Mouse (Mus musculus): ENCODE results near the gene Ttc33. TPM values are rescaled to one million over a fixed set of nuclear protein-coding genes. Genes with fewer than 3 reads are reported as not detected.

Gene Ttc33
- total and polyA plus RNA-seq, 3 experiments: 21.0 to 26.2 TPM; not detected in 1

DNA sequence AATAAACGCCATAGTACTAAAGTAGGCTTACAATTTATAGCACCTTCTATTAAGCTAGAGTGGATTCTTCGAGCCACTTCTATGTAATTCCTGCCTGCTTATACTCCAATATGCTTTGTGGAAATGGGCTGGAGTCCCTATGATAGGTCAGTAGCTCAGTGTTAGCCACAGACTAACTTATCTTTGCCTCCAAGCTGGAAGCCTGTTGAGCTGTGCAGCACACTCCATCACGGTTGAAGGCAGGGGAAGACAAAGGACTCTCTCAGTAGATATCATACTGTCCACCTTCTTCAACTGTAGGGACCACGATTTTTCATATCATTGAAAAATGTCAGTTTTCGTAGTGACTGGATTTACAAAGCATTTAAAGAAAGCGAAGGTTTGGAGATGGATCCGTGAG lies 45.5 kb upstream of the Ttc33 start:
- Histone ChIP-seq H3K9ac (ENCODE audit: control insufficient read depth, low read depth, low read length, poor library complexity, severe bottlenecking) (peak overlapping the region; percentile 51), H3K36me3 (ENCODE audit: control insufficient read depth in 1 of 2, insufficient read depth in 2 of 2, low read length in 2 of 2) (peaks cover 0 to 33% of the 10 kb centered on the region in 2 experiments; a peak in 2 of 4 replicates), H3K4me3 (ENCODE audit: control insufficient read depth in 1 of 2, insufficient read depth in 1 of 2, low read depth in 2 of 2, low read length in 2 of 2) (peak overlapping the region; percentile 7 to 40; a peak in 3 of 4 replicates), H3K27ac (ENCODE audit: control insufficient read depth, low read depth, low read length) (peak overlapping the region; percentile 95), H3K9me3 (replicated peaks; ENCODE audit: insufficient read depth, low read length) (no peaks in the 10 kb centered on the region), H3K27me3 (ENCODE audit: control insufficient read depth in 1 of 2, insufficient read depth in 2 of 2, low read length in 2 of 2) (no peaks in the 10 kb centered on the region), H3K79me2 (ENCODE audit: control insufficient read depth, insufficient read depth, low read length, poor library complexity) (peaks cover 10% of the 10 kb centered on the region), H3K4me1 (ENCODE audit: control insufficient read depth in 1 of 2, insufficient read depth in 2 of 2, low read length in 2 of 2) (peaks cover 23 to 26% of the 10 kb centered on the region in 2 experiments)
- peak; percentile 85 for DNase-seq (ENCODE audit: low read depth, low spot score)
- TF ChIP-seq ZNF384 (IDR thresholded peaks at IDR 0.05; ENCODE audit: low read depth, low read length) (0 out of 2 replicates have a peak, but pooled peaks have one; percentile 3), SMC3 (IDR thresholded peaks at IDR 0.05; ENCODE audit: low read depth, low read length) (no peak), JUND (IDR thresholded peaks at IDR 0.05; ENCODE audit: low read depth, low read length) (peak; percentile 50; the same call in 1 of the 2 replicates), TBP (IDR thresholded peaks at IDR 0.05; ENCODE audit: low read depth, low read length) (peak; percentile 46; the same call in 1 of the 2 replicates), RCOR1 (IDR thresholded peaks at IDR 0.05; ENCODE audit: low read depth, low read length) (peak; percentile 66), TCF12 (IDR thresholded peaks at IDR 0.05; ENCODE audit: low read depth, low read length) (peak; percentile 82), UBTF (IDR thresholded peaks at IDR 0.05; ENCODE audit: borderline replicate concordance, insufficient read depth, low read depth, low read length) (no peak), CTCF (IDR thresholded peaks at IDR 0.05 in 2 of 3, conservative IDR thresholded peaks at IDR 0.05 in 1 of 3; ENCODE audit: control insufficient read depth in 1 of 3, insufficient read depth in 1 of 3, low read depth in 2 of 3, low read length in 3 of 3, poor library complexity in 1 of 3, severe bottlenecking in 1 of 3) (no peak), ELF1 (IDR thresholded peaks at IDR 0.05; ENCODE audit: low read depth, low read length) (no peak), GATA1 (IDR thresholded peaks at IDR 0.05; ENCODE audit: low read depth, low read length) (peak; percentile 74; the same call in 1 of the 2 replicates), TAL1 (IDR thresholded peaks at IDR 0.05; ENCODE audit: low read length) (peak; percentile 87), ZKSCAN1 (IDR thresholded peaks at IDR 0.05; ENCODE audit: low read depth, low read length) (no peak), MAX (IDR thresholded peaks at IDR 0.05; ENCODE audit: low read length) (peak; percentile 32; the same call in 1 of the 2 replicates), RAD21 (IDR thresholded peaks at IDR 0.05; ENCODE audit: low read depth, low read length) (no peak), MYC (IDR thresholded peaks at IDR 0.05; ENCODE audit: low read depth, low read length) (no peak), MAZ (IDR thresholded peaks at IDR 0.05; ENCODE audit: low read depth, low read length) (0 out of 2 replicates have a peak, but pooled peaks have one; percentile 5), EP300 (IDR thresholded peaks at IDR 0.05; ENCODE audit: low read depth in 1 of 2, low read length in 2 of 2) (peak in 1 of 2 experiments; percentile 78; a peak in 3 of 4 replicates), GABPA (IDR thresholded peaks at IDR 0.05; ENCODE audit: low read depth, low read length) (no peak)

- DNase-seq (ENCODE audit: low read depth, low spot score): peak; percentile 89
- Histone ChIP-seq H3K79me2 (ENCODE audit: control insufficient read depth, insufficient read depth, low read length, poor library complexity) (peaks cover 15% of the 10 kb centered on the region), H3K4me3 (ENCODE audit: control insufficient read depth in 1 of 2, insufficient read depth in 1 of 2, low read depth in 2 of 2, low read length in 2 of 2) (peak overlapping the region in 1 of 2 experiments; percentile 40; a peak in 2 of 4 replicates), H3K27ac (ENCODE audit: control insufficient read depth, low read depth, low read length) (peak overlapping the region; percentile 95), H3K9ac (ENCODE audit: control insufficient read depth, low read depth, low read length, poor library complexity, severe bottlenecking) (no peak overlapping the region), H3K36me3 (ENCODE audit: control insufficient read depth in 1 of 2, insufficient read depth in 2 of 2, low read length in 2 of 2) (peaks cover 0 to 36% of the 10 kb centered on the region in 2 experiments; a peak in 2 of 4 replicates), H3K9me3 (replicated peaks; ENCODE audit: insufficient read depth, low read length) (no peaks in the 10 kb centered on the region), H3K27me3 (ENCODE audit: control insufficient read depth in 1 of 2, insufficient read depth in 2 of 2, low read length in 2 of 2) (no peaks in the 10 kb centered on the region), H3K4me1 (ENCODE audit: control insufficient read depth in 1 of 2, insufficient read depth in 2 of 2, low read length in 2 of 2) (peaks cover 23 to 30% of the 10 kb centered on the region in 2 experiments)
- no peak for TF ChIP-seq MAX (IDR thresholded peaks at IDR 0.05; ENCODE audit: low read length)
- peak; percentile 92 for TF ChIP-seq TCF12 (IDR thresholded peaks at IDR 0.05; ENCODE audit: low read depth, low read length)
- no peak for TF ChIP-seq POLR2AphosphoS5 (IDR thresholded peaks at IDR 0.05; ENCODE audit: borderline replicate concordance, low read depth, low read length)
- no peak for TF ChIP-seq NELFE (IDR thresholded peaks at IDR 0.05; ENCODE audit: low read depth, low read length)
- no peak for TF ChIP-seq KAT2A (conservative IDR thresholded peaks at IDR 0.05; ENCODE audit: low read depth, low read length)
- no peak for TF ChIP-seq ZMIZ1 (IDR thresholded peaks at IDR 0.05; ENCODE audit: low read depth, low read length)
- no peak for TF ChIP-seq ZC3H11A (IDR thresholded peaks at IDR 0.05; ENCODE audit: low read depth, low read length)
- TF ChIP-seq USF1 (IDR thresholded peaks at IDR 0.05; ENCODE audit: low read depth, low read length): no peak
- TF ChIP-seq MAZ (IDR thresholded peaks at IDR 0.05; ENCODE audit: low read depth, low read length): no peak
- 0 out of 2 replicates have a peak, but pooled peaks have one; percentile 17 for TF ChIP-seq HCFC1 (IDR thresholded peaks at IDR 0.05; ENCODE audit: low read depth, low read length)
- TF ChIP-seq ZKSCAN1 (IDR thresholded peaks at IDR 0.05; ENCODE audit: low read depth, low read length): no peak
- TF ChIP-seq TAL1 (IDR thresholded peaks at IDR 0.05; ENCODE audit: low read length): peak; percentile 82
- no peak for TF ChIP-seq POLR2A (IDR thresholded peaks at IDR 0.05; ENCODE audit: control insufficient read depth in 1 of 2, insufficient read depth in 1 of 2, low read depth in 1 of 2, low read length in 2 of 2, poor library complexity in 1 of 2)
- no peak for TF ChIP-seq POLR2AphosphoS2 (IDR thresholded peaks at IDR 0.05; ENCODE audit: low read length)
- TF ChIP-seq ELF1 (IDR thresholded peaks at IDR 0.05; ENCODE audit: low read depth, low read length): no peak
- TF ChIP-seq JUND (IDR thresholded peaks at IDR 0.05; ENCODE audit: low read depth, low read length): no peak
- peak; percentile 78; the same call in 1 of the 2 replicates for TF ChIP-seq BHLHE40 (IDR thresholded peaks at IDR 0.05; ENCODE audit: borderline replicate concordance, low read depth, low read length)
- TF ChIP-seq GATA1 (IDR thresholded peaks at IDR 0.05; ENCODE audit: low read depth, low read length): peak; percentile 97
- no peak for TF ChIP-seq GABPA (IDR thresholded peaks at IDR 0.05; ENCODE audit: low read depth, low read length)
- peak; percentile 66 for TF ChIP-seq MEF2A (IDR thresholded peaks at IDR 0.05; ENCODE audit: extremely low read depth, insufficient replicate concordance, low read depth, low read length, poor library complexity, severe bottlenecking)
- no peak for TF ChIP-seq CTCF (IDR thresholded peaks at IDR 0.05 in 2 of 3, conservative IDR thresholded peaks at IDR 0.05 in 1 of 3; ENCODE audit: control insufficient read depth in 1 of 3, insufficient read depth in 1 of 3, low read depth in 2 of 3, low read length in 3 of 3, poor library complexity in 1 of 3, severe bottlenecking in 1 of 3)
Measured at GRCm38 (mm10) chr15:5140357-5140756, 45.0 kb upstream of the Ttc33 start.
